Mouse (Mus musculus) layer of hippocampus, adult 18-20 months (tissue): ENCODE measurements at regions not wholly inside any gene's neighbourhood (a gene's known extent, or its start where the extent isn't known, plus 50 kb on each side); places are given as distances from the start of the nearest gene placed in this dataset.
A peak's percentile ranks its signal among the peaks of the same experiment; 100 is the strongest.

ENCODE experiments used
- DNase-seq, 2 experiments: peaks; one replicate each; pipeline ENCODE4 v3.0.0; 2022; ENCODE audit warnings: low spot score in 2 of 2

GRCm38 (mm10) chr4:10770026-10770643, 104.2 kb upstream of the 2610301B20Rik start:
- DNase-seq, result no peak

GRCm38 (mm10) chr4:10774557-10775215, 99.6 kb upstream of the 2610301B20Rik start:
- no peak for DNase-seq

- DNase-seq, result no peak
Measured at GRCm38 (mm10) chr4:10786701-10787100, 87.6 kb upstream of the 2610301B20Rik start.

- DNase-seq, result no peak
Measured at GRCm38 (mm10) chr4:10788306-10788705, 86.0 kb upstream of the 2610301B20Rik start.

- DNase-seq, result no peak
Measured at GRCm38 (mm10) chr4:10789141-10789540, 85.2 kb upstream of the 2610301B20Rik start.

GRCm38 (mm10) chr4:10792628-10793027, 81.7 kb upstream of the 2610301B20Rik start:
- DNase-seq, result no peak

- no peak for DNase-seq
Measured at GRCm38 (mm10) chr4:10794471-10794870, 79.8 kb upstream of the 2610301B20Rik start.

GRCm38 (mm10) chr4:10800780-10801553, 73.3 kb upstream of the 2610301B20Rik start:
- peak in 1 of 2 experiments; percentile 24 for DNase-seq

GRCm38 (mm10) chr4:10804735-10805134, 69.6 kb upstream of the 2610301B20Rik start:
- no peak for DNase-seq

- DNase-seq, result peak in 1 of 2 experiments; percentile 6
Measured at GRCm38 (mm10) chr4:10807260-10807659, 67.0 kb upstream of the 2610301B20Rik start.

- peak; percentile 9 to 80 for DNase-seq
Measured at GRCm38 (mm10) chr4:10812931-10813330, 61.4 kb upstream of the 2610301B20Rik start.
